ENCODE assay signal across 36 mouse cellular contexts in the genomic region with DNA sequence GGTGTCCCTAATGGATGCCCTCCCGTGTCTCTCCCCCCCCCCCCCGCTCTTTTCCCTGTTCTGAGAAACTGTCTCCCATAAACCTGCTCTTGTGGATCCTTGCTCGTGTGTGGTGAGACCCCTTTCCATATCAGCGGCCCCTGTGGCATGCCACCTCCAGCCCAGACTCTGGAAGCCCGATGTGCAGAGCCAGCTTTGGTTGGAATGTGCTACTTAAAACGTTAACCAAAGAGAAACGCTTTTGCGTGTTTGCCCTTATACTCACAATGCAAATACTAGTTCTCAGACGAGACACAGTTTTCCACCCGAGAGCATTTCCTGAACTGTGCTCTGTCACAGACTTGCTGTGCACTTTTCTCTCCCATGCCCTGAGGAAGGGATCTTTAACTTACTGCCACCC. TPM values are rescaled to one million over a fixed set of nuclear protein-coding genes. Genes with fewer than 3 reads are reported as not detected.
"Had no signal": no experiment of that assay in that cellular context is flagged by ENCODE, and none has a peak within 500 bp of the region (broad histone marks: within the 10 kb centered on the region; RNA-seq: fewer than 3 reads in every experiment).

No protein-coding gene starts in this region.

- H3K9me3 ChIP-seq: heart, embryonic 10.5 days; heart, embryonic 12.5 days; heart, embryonic 15.5 days; hindbrain, embryonic 15.5 days; intestine, embryonic 15.5 days; kidney, embryonic 15.5 days had no signal

- H3K4me2 ChIP-seq: heart, embryonic 11.5 days; heart, embryonic 12.5 days; heart, embryonic 13.5 days; heart, embryonic 15.5 days; hindbrain, embryonic 12.5 days; hindbrain, embryonic 13.5 days; hindbrain, embryonic 14.5 days; hindbrain, embryonic 15.5 days; intestine, embryonic 15.5 days; kidney, embryonic 15.5 days had no signal

- H3K36me3 ChIP-seq: hindbrain, embryonic 12.5 days; hindbrain, embryonic 13.5 days; hindbrain, embryonic 15.5 days had no signal

- DNase-seq: heart, adult 18-20 months; heart, adult 2 months; heart, postnatal 10 days; heart, postnatal 14 days; heart, postnatal 36 days; heart, postnatal 4 days; kidney, adult 11 months; kidney, adult 18-20 months; kidney, adult 2 months; kidney, adult 8-10 months; kidney, adult 9 months; kidney, postnatal 10 days; kidney, postnatal 14 days; kidney, postnatal 25 days; kidney, postnatal 36 days; kidney, postnatal 4 days; layer of hippocampus, adult 9-11 months had no signal

- H3K4me3 ChIP-seq: heart, adult 2 months; heart, embryonic 10.5 days; heart, embryonic 12.5 days; heart, embryonic 13.5 days; heart, embryonic 15.5 days; hindbrain, embryonic 10.5 days; hindbrain, embryonic 12.5 days; hindbrain, embryonic 13.5 days; hindbrain, embryonic 15.5 days; intestine, embryonic 15.5 days; kidney, embryonic 15.5 days; layer of hippocampus, adult 2 months had no signal

- H3K4me1 ChIP-seq: heart, embryonic 10.5 days; heart, embryonic 12.5 days; heart, embryonic 13.5 days; heart, embryonic 15.5 days; hindbrain, embryonic 10.5 days; hindbrain, embryonic 12.5 days; hindbrain, embryonic 13.5 days; hindbrain, embryonic 15.5 days; intestine, embryonic 15.5 days had no signal

- H3K27ac ChIP-seq: heart, adult 2 months; heart, embryonic 10.5 days; heart, embryonic 13.5 days; heart, embryonic 15.5 days; hindbrain, embryonic 10.5 days; hindbrain, embryonic 12.5 days; hindbrain, embryonic 13.5 days; hindbrain, embryonic 14.5 days; hindbrain, embryonic 15.5 days; hindbrain, postnatal 0 days; intestine, embryonic 15.5 days; kidney, embryonic 15.5 days; kidney, postnatal 0 days; layer of hippocampus, adult 2 months had no signal

- H3K27me3 ChIP-seq: heart, embryonic 12.5 days; heart, embryonic 13.5 days; heart, embryonic 15.5 days; hindbrain, embryonic 12.5 days; hindbrain, embryonic 13.5 days; hindbrain, embryonic 15.5 days; intestine, embryonic 15.5 days; kidney, embryonic 15.5 days had no signal

- ATAC-seq: hindbrain, embryonic 16.5 days; hindbrain, postnatal 0 days; inflammation-experienced regulatory T-cells, adult 6 months; intestine, embryonic 15.5 days; intestine, embryonic 16.5 days; intestine, postnatal 0 days had no signal

- H3K9ac ChIP-seq: heart, embryonic 12.5 days; heart, embryonic 13.5 days; heart, embryonic 15.5 days; hindbrain, embryonic 12.5 days; hindbrain, embryonic 13.5 days; hindbrain, embryonic 14.5 days; hindbrain, embryonic 15.5 days; intestine, embryonic 15.5 days; kidney, embryonic 15.5 days had no signal

RNA-seq across cellular contexts. Expression of gene Cyb5r2, which starts 27.2 kb away (rescaled TPM):
- polyA plus RNA-seq: hindbrain, embryonic 13.5 days; inflammation-experienced regulatory T-cells, adult 6 months; kidney, adult 2 months; kidney, embryonic 15.5 days had no signal
